Mouse (Mus musculus) adrenal gland, adult 8-10 months (tissue): ENCODE measurements around the gene Slc35e3. TPM values are rescaled to one million over a fixed set of nuclear protein-coding genes. Genes with fewer than 3 reads are reported as not detected.

Source experiments
- DNase-seq: peaks from one replicate; pipeline ENCODE4 v3.0.0; 2022
- total RNA-seq, 4 experiments: library from RNA; stranded (reverse); gene quantifications; 2 replicates each; pipeline ENCODE4 v1.2.4; 2022

Gene Slc35e3
- 10 to 100 TPM; 16.6 to 24.2 (median 20.5) TPM for total RNA-seq

GRCm38 (mm10) chr10:117746297-117746883, at the start of gene Slc35e3:
Gene Slc35e3, minus strand, starts transcription at chr10:117746365.
- DNase-seq, result peak; percentile 92

GRCm38 (mm10) chr10:117795206-117795605, 49.0 kb upstream of the Slc35e3 start:
- DNase-seq, result peak; percentile 25

GRCm38 (mm10) chr10:117793436-117794030, 47.4 kb upstream of the Slc35e3 start:
- no peak for DNase-seq

GRCm38 (mm10) chr10:117792141-117793091, 46.3 kb upstream of the Slc35e3 start, which contains the start of gene Nup107:
Gene Nup107, minus strand, starts transcription at chr10:117792705.
- peak; percentile 100 for DNase-seq

GRCm38 (mm10) chr10:117791171-117791470, 45.0 kb upstream of the Slc35e3 start:
- DNase-seq, result no peak

- no peak for DNase-seq
Measured at GRCm38 (mm10) chr10:117790421-117791170, 44.4 kb upstream of the Slc35e3 start.

GRCm38 (mm10) chr10:117790011-117790410, 43.8 kb upstream of the Slc35e3 start:
- no peak for DNase-seq

- DNase-seq, result no peak
Measured at GRCm38 (mm10) chr10:117784646-117785045, 38.5 kb upstream of the Slc35e3 start.

GRCm38 (mm10) chr10:117783786-117784420, 37.7 kb upstream of the Slc35e3 start:
- no peak for DNase-seq

GRCm38 (mm10) chr10:117782491-117783260, 36.5 kb upstream of the Slc35e3 start:
- no peak for DNase-seq

- no peak for DNase-seq
Measured at GRCm38 (mm10) chr10:117782056-117782455, 35.9 kb upstream of the Slc35e3 start.

- no peak for DNase-seq
Measured at GRCm38 (mm10) chr10:117781021-117781725, 35.0 kb upstream of the Slc35e3 start.

GRCm38 (mm10) chr10:117780306-117780911, 34.2 kb upstream of the Slc35e3 start:
- DNase-seq, result no peak

GRCm38 (mm10) chr10:117779581-117780305, 33.6 kb upstream of the Slc35e3 start:
- DNase-seq, result no peak

GRCm38 (mm10) chr10:117778951-117779350, 32.8 kb upstream of the Slc35e3 start:
- DNase-seq, result no peak

GRCm38 (mm10) chr10:117778328-117778910, 32.3 kb upstream of the Slc35e3 start:
- no peak for DNase-seq

GRCm38 (mm10) chr10:117777501-117778327, 31.5 kb upstream of the Slc35e3 start:
- DNase-seq, result no peak

GRCm38 (mm10) chr10:117777103-117777470, 30.9 kb upstream of the Slc35e3 start:
- DNase-seq, result no peak
